Mouse (Mus musculus) heart, adult 2 months (tissue): ENCODE measurements at regions not wholly inside any gene's neighbourhood (a gene's known extent, or its start where the extent isn't known, plus 50 kb on each side); places are given as distances from the start of the nearest gene placed in this dataset.

Experiments
- DNase-seq, 2 experiments: peaks; one replicate each; pipeline ENCODE4 v3.0.0; 2021
- H3K27ac ChIP-seq: fragments of 200-600 bp; 2 replicates; pipeline ENCODE4 v1.8.1; 2022
- H3K27me3 ChIP-seq: fragments of 200-500 bp; 2 replicates; pipeline ENCODE4 v1.6.1; 2012; ENCODE audit warnings: mild to moderate bottlenecking, low read length, inconsistent platforms, mixed read lengths; ENCODE audit not compliant: control insufficient read depth, insufficient read depth
- H3K36me3 ChIP-seq: fragments of 200-500 bp; 2 replicates; pipeline ENCODE4 v1.6.1; 2012; ENCODE audit warnings: low read length, inconsistent platforms; ENCODE audit not compliant: control insufficient read depth, insufficient read depth
- H3K4me1 ChIP-seq: fragments of 200-500 bp; 2 replicates; pipeline ENCODE4 v1.6.1; 2011; ENCODE audit warnings: low read length; ENCODE audit not compliant: control insufficient read depth, insufficient read depth
- H3K4me3 ChIP-seq: fragments of 200-600 bp; 2 replicates; pipeline ENCODE4 v1.8.1; 2022
- H3K79me2 ChIP-seq: fragments of 200-500 bp; replicated peaks from 2 replicates; pipeline ENCODE4 v1.6.1; 2012; ENCODE audit warnings: mild to moderate bottlenecking, inconsistent platforms, low read length, moderate library complexity, mixed read lengths; ENCODE audit not compliant: control insufficient read depth, insufficient read depth
- H3K9ac ChIP-seq: fragments of 200-500 bp; 2 replicates; pipeline ENCODE4 v1.6.1; 2012; ENCODE audit warnings: low read depth, mild to moderate bottlenecking, control low read depth, inconsistent platforms, low read length, mixed read lengths
- CTCF ChIP-seq: fragments of 200-600 bp; IDR thresholded peaks from 2 replicates; pipeline ENCODE4 v1.8.1; 2022; ENCODE audit warnings: antibody characterized with exemption, mild to moderate bottlenecking, moderate library complexity
- EP300 ChIP-seq: fragments of 200-500 bp; IDR thresholded peaks from 2 replicates; pipeline ENCODE4 v1.6.1; 2011; ENCODE audit warnings: low read depth, low read length, control low read depth; ENCODE audit not compliant: insufficient read depth
- POLR2A ChIP-seq: fragments of 200-500 bp; IDR thresholded peaks from 2 replicates; pipeline ENCODE4 v1.6.1; 2011; ENCODE audit warnings: mild to moderate bottlenecking, low read depth, low read length, control low read depth; ENCODE audit not compliant: insufficient read depth
- WGBS: fragments of 180-500 bp; shearing (Covaris S2); methylation state at CpG from one replicate; pipeline ENCODE4 v1.1.7; 2018; 5-methylcytosine and 5-hydroxymethylcytosine counted together
- intact Hi-C: fragments of 180-260 bp; cut with DNase I; formaldehyde crosslinking; loops from one replicate; pipeline ENCODE4 v1.15.1; 2025

DNA sequence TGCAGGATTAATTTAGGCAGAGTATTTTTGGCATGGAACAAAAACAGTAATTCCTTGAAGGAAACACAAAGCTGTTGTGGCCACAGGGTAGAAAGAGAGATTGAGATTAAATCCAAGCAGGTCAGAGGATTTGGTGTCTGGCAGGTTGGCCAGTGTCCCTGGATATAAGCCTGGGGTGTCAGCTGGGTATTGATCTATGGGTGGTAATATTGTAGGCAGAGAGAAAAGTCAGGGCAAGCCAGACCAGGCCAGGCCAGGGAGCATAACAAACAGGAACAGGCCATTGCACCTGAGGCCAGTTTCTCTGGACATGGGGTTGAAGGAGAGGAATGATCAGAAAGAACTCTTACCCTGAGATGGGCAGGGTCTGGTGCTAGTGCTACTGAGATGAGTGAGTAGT is 61.8 kb downstream of the Zfp281 start:
- Histone ChIP-seq H3K4me1 (peaks cover 10% of the 10 kb centered on the region), H3K36me3 (no peaks in the 10 kb centered on the region; the same call in 1 of the 2 replicates), H3K4me3 (no peak overlapping the region), H3K27ac (peak overlapping the region; percentile 74), H3K9ac (no peak overlapping the region), H3K79me2 (no peaks in the 10 kb centered on the region), H3K27me3 (no peaks in the 10 kb centered on the region)
- intact Hi-C loops, result no loop called here
- no peak for DNase-seq
- TF ChIP-seq EP300, result no peak
- TF ChIP-seq CTCF, result no peak
- TF ChIP-seq POLR2A, result no peak

DNA sequence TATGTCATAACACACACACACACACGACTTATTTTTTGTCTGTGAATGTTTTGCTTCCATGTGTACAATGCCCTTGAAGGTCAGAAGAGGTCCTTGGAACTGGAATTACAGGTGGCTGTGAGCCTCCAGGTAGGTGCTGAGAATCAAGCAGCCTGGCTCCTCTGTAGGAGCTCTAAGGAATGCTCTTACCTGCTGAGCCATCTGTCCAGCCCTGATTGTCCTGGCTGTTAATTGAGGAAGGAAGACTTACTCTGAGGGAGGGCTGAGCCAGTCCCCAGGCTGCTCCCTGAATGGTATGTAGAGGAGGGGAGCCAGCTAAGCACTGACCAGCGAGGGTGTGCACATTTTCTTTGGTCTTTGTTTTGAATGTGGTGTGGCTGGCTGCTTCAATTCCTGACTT is 65.4 kb downstream of the Zfp281 start:
- no peaks in the 10 kb centered on the region for H3K27me3 ChIP-seq
- H3K79me2 ChIP-seq, result no peaks in the 10 kb centered on the region
- DNase-seq, result no peak
- 44% methylated on average over 2 of the region's 2 CpGs for WGBS
- intact Hi-C loops, result no loop called here
- TF ChIP-seq CTCF (no peak), EP300 (no peak), POLR2A (no peak)
- H3K27ac ChIP-seq, result no peak overlapping the region
- H3K9ac ChIP-seq, result no peak overlapping the region
- H3K4me1 ChIP-seq, result peaks cover 5% of the 10 kb centered on the region
- no peaks in the 10 kb centered on the region for H3K36me3 ChIP-seq
- H3K4me3 ChIP-seq, result no peak overlapping the region

DNA sequence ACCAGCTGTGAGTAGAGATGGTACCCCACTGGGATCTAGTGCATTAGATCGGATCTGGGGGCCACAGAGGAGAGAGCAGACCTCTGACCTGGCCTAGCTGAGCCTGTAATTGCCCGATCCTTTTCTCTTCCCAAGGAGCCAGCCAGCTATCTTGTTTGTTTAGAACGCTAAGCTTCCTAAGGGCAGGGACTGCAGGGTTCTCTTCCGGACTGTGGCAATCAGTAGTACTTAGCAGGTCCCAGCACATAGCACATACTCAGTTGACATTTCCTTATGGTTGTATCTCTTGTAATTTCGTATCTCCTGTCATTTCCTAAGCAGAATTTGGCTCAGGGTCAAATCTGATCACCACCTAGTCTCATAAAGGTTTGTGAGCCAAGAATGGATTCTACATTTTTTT is 68.7 kb downstream of the Zfp281 start:
- Histone ChIP-seq H3K27me3 (no peaks in the 10 kb centered on the region), H3K79me2 (no peaks in the 10 kb centered on the region), H3K4me3 (no peak overlapping the region), H3K27ac (no peak overlapping the region), H3K36me3 (no peaks in the 10 kb centered on the region), H3K4me1 (peaks cover 2% of the 10 kb centered on the region; the same call in 1 of the 2 replicates), H3K9ac (no peak overlapping the region)
- WGBS, result 44% methylated on average over 5 of the region's 5 CpGs
- intact Hi-C loops, result no loop called here
- DNase-seq, result no peak
- TF ChIP-seq POLR2A, result no peak

DNA sequence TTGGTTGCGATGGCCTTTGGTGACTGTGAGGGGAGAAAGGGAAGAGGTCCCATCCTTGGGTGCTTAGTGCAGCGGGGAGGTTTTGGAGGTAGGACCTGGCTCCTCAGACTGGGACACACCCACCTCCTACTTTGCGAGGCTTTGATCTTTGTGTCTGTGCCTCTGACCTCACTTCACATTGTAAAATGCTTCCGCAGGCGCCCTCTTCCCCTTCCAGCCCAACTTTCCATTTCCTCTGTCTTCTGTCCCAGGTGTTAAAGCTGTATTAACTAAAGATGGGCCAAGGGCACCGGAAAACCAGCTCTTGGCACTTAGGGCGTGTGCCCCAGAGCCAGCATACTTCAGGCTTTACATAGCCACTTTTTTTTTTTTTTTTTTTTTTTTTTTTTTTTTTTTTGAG is 70.3 kb downstream of the Zfp281 start:
- TF ChIP-seq EP300 (no peak), CTCF (no peak), POLR2A (no peak)
- Histone ChIP-seq H3K27ac (no peak overlapping the region), H3K79me2 (no peaks in the 10 kb centered on the region), H3K36me3 (no peaks in the 10 kb centered on the region), H3K4me1 (peaks cover 2% of the 10 kb centered on the region; the same call in 1 of the 2 replicates), H3K27me3 (no peaks in the 10 kb centered on the region), H3K9ac (no peak overlapping the region), H3K4me3 (no peak overlapping the region)
- peak in 1 of 2 experiments; percentile 33 for DNase-seq
- intact Hi-C loops, result no loop called here
- WGBS, result 42% methylated on average over 7 of the region's 7 CpGs

DNA sequence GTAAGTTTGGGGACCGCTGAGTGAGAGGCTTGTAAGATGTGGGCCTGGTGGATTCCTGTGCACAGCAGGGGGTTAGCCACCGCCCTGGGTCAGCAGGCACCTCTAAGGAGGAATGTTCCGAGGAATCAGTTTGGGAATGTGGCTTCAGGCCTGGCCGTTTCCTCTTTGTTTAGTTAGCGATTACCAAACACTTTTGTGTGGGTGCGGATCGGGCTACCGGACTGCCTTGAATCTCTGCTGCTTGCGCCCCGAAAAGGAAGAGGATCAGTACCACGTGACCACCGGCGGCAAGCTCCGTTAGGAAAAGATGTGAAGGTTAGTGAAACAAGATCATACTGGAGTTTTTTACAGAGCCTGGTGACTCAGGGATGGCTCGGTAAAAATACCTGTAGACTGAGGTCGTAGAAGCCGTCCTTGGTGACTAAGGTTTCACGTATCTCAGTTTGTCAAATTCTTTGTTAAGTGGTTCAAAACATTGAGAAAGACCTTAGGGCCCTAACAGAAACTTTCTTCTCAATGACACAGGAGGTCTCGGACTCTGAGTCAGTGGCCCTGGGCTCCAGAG is 71.5 kb downstream of the Zfp281 start:
- DNase-seq, result peak in 1 of 2 experiments; percentile 35
- no peak overlapping the region for H3K27ac ChIP-seq
- intact Hi-C loops, result no loop called here
- no peak for TF ChIP-seq EP300
- TF ChIP-seq POLR2A, result no peak
- TF ChIP-seq CTCF, result no peak
- peaks cover 2% of the 10 kb centered on the region; the same call in 1 of the 2 replicates for H3K4me1 ChIP-seq
- H3K36me3 ChIP-seq, result no peaks in the 10 kb centered on the region
- H3K4me3 ChIP-seq, result 0 out of 2 replicates have a peak overlapping the region, but pooled peaks have one; percentile 24
- 31% methylated on average over 19 of the region's 19 CpGs for WGBS
- no peaks in the 10 kb centered on the region for H3K79me2 ChIP-seq
- H3K27me3 ChIP-seq, result no peaks in the 10 kb centered on the region
- H3K9ac ChIP-seq, result no peak overlapping the region

DNA sequence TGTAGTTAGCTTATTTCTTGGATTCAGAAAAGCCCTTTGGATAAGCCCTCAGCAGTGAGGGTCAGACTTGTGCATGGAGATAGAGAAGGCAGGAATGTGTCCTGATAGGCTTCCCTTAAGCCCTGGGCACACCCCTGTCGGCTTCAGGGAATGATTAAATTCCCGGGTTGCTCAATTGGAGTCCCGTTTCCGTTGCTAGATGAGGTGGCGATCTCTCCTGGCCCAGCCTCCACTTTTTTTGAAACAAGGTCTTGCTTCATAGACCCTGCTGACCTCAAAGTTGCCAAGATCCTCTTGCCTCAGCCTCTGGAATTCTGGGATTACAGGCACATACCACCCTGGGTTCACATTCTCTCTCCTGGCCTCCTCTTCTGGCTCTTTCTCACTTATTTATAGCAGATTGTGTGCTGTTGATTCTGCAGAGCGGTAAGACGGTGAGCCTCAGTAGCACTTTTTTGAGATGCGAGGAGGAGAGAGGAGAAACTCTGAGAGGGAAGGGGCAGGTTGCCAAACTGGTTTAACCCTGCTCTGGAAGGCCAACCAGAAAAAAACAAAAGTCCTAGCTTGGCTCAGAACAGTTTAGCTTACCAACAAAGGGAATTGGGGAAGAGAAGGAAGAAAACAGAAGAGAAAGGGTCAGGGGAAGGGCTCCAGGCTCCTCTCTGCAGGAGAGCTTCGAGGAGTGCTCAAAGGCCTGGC is 73.9 kb downstream of the Zfp281 start:
- intact Hi-C loops, result no loop called here
- H3K36me3 ChIP-seq, result no peaks in the 10 kb centered on the region
- TF ChIP-seq EP300, result 0 out of 2 replicates have a peak, but pooled peaks have one; percentile 35
- TF ChIP-seq CTCF, result no peak
- H3K27me3 ChIP-seq, result no peaks in the 10 kb centered on the region
- H3K9ac ChIP-seq, result no peak overlapping the region
- WGBS, result 31% methylated on average over 9 of the region's 9 CpGs
- H3K79me2 ChIP-seq, result no peaks in the 10 kb centered on the region
- peaks cover 2% of the 10 kb centered on the region; the same call in 1 of the 2 replicates for H3K4me1 ChIP-seq
- DNase-seq, result peak; percentile 40 to 58
- H3K4me3 ChIP-seq, result no peak overlapping the region
- no peak overlapping the region for H3K27ac ChIP-seq
